Mouse (Mus musculus): ENCODE measurements around the gene Acaca. TPM values are rescaled to one million over a fixed set of nuclear protein-coding genes. Genes with fewer than 3 reads are reported as not detected.

The Acaca gene
- polyA plus RNA-seq, 1 experiment from 2014 or later: 18.9 TPM

- Histone ChIP-seq H3K27me3 (ENCODE audit: low read depth, poor library complexity, severe bottlenecking) (no peaks in the 10 kb centered on the region), H3K9me3 (replicated peaks) (no peaks in the 10 kb centered on the region), H3K27ac (replicated peaks) (no peak overlapping the region), H3K4me3 (no peak overlapping the region), H3K4me1 (peaks cover 26% of the 10 kb centered on the region), H3K36me3 (0 out of 2 replicates have a peak, but pooled peaks cover 4% of the 10 kb centered on the region)
- WGBS: 94% methylated on average over 2 of the region's 2 CpGs
- DNase-seq (ENCODE audit: low spot score): no peak
Observed at GRCm38 (mm10) chr11:84357771-84358170, 228.3 kb downstream of the Acaca start.

- Histone ChIP-seq H3K36me3 (peaks cover 25% of the 10 kb centered on the region), H3K4me3 (no peak overlapping the region), H3K9me3 (replicated peaks) (no peaks in the 10 kb centered on the region), H3K27me3 (ENCODE audit: low read depth, poor library complexity, severe bottlenecking) (no peaks in the 10 kb centered on the region), H3K27ac (replicated peaks) (peak overlapping the region; percentile 69; the same call in 1 of the 2 replicates), H3K4me1 (peaks cover 32% of the 10 kb centered on the region)
- no peak for DNase-seq (ENCODE audit: low spot score)
- WGBS: 95% methylated on average over 5 of the region's 5 CpGs
Observed at GRCm38 (mm10) chr11:84361551-84361950, 232.1 kb downstream of the Acaca start.

GRCm38 (mm10) chr11:84362633-84363243 lies 233.3 kb downstream of the Acaca start:
- peaks cover 25% of the 10 kb centered on the region for H3K36me3 ChIP-seq
- H3K27me3 ChIP-seq (ENCODE audit: low read depth, poor library complexity, severe bottlenecking): no peaks in the 10 kb centered on the region; the same call in 1 of the 2 replicates
- no peak overlapping the region for H3K4me3 ChIP-seq
- H3K27ac ChIP-seq (replicated peaks): peak overlapping the region; percentile 69
- no peak for DNase-seq (ENCODE audit: low spot score)
- no peaks in the 10 kb centered on the region for H3K9me3 ChIP-seq (replicated peaks)
- H3K4me1 ChIP-seq: peaks cover 32% of the 10 kb centered on the region
- 49% methylated on average over 6 of the region's 6 CpGs for WGBS

GRCm38 (mm10) chr11:84365313-84365712 lies 235.8 kb downstream of the Acaca start:
- H3K4me3 ChIP-seq: no peak overlapping the region
- DNase-seq (ENCODE audit: low spot score): no peak
- peaks cover 29% of the 10 kb centered on the region for H3K4me1 ChIP-seq
- WGBS: 88% methylated on average over 1 of the region's 1 CpGs
- H3K27me3 ChIP-seq (ENCODE audit: low read depth, poor library complexity, severe bottlenecking): peaks cover 12% of the 10 kb centered on the region; the same call in 1 of the 2 replicates
- no peak overlapping the region for H3K27ac ChIP-seq (replicated peaks)
- H3K36me3 ChIP-seq: peaks cover 31% of the 10 kb centered on the region
- H3K9me3 ChIP-seq (replicated peaks): no peaks in the 10 kb centered on the region

GRCm38 (mm10) chr11:84368902-84369301 lies 239.4 kb downstream of the Acaca start:
- H3K4me3 ChIP-seq: no peak overlapping the region
- peaks cover 8% of the 10 kb centered on the region; the same call in 1 of the 2 replicates for H3K4me1 ChIP-seq
- 32% methylated on average over 2 of the region's 2 CpGs for WGBS

GRCm38 (mm10) chr11:84373122-84373521 lies 243.7 kb downstream of the Acaca start:
- 90% methylated on average over 4 of the region's 4 CpGs for WGBS
- no peaks in the 10 kb centered on the region for H3K9me3 ChIP-seq (replicated peaks)
- peaks cover 17% of the 10 kb centered on the region; the same call in 1 of the 2 replicates for H3K27me3 ChIP-seq (ENCODE audit: low read depth, poor library complexity, severe bottlenecking)
- H3K36me3 ChIP-seq: peaks cover 38% of the 10 kb centered on the region
- DNase-seq (ENCODE audit: low spot score): no peak
- no peak overlapping the region for H3K4me3 ChIP-seq
- no peak overlapping the region for H3K27ac ChIP-seq (replicated peaks)
- H3K4me1 ChIP-seq: peaks cover 33% of the 10 kb centered on the region

More at GRCm38 (mm10) chr11:84368902-84369301, 239.4 kb downstream of the Acaca start:
- H3K9me3 ChIP-seq (replicated peaks): no peaks in the 10 kb centered on the region
- H3K36me3 ChIP-seq: peaks cover 60% of the 10 kb centered on the region
- no peak overlapping the region for H3K27ac ChIP-seq (replicated peaks)
- H3K27me3 ChIP-seq (ENCODE audit: low read depth, poor library complexity, severe bottlenecking): peaks cover 17% of the 10 kb centered on the region; the same call in 1 of the 2 replicates
- no peak for DNase-seq (ENCODE audit: low spot score)

- no peak overlapping the region for H3K4me3 ChIP-seq
- H3K27me3 ChIP-seq (ENCODE audit: low read depth, poor library complexity, severe bottlenecking): no peaks in the 10 kb centered on the region
- H3K4me1 ChIP-seq: peaks cover 27% of the 10 kb centered on the region
- no peak for DNase-seq (ENCODE audit: low spot score)
- WGBS: 43% methylated on average over 3 of the region's 3 CpGs
- peak overlapping the region; percentile 49 for H3K27ac ChIP-seq (replicated peaks)
- H3K36me3 ChIP-seq: peaks cover 31% of the 10 kb centered on the region
- H3K9me3 ChIP-seq (replicated peaks): no peaks in the 10 kb centered on the region
Observed at GRCm38 (mm10) chr11:84375951-84376496, 246.6 kb downstream of the Acaca start.

- no peak overlapping the region for H3K4me3 ChIP-seq
- H3K27ac ChIP-seq (replicated peaks): peak overlapping the region; percentile 64
- H3K4me1 ChIP-seq: peaks cover 27% of the 10 kb centered on the region
- no peak for DNase-seq (ENCODE audit: low spot score)
- WGBS: 64% methylated on average over 13 of the region's 13 CpGs
- peaks cover 27% of the 10 kb centered on the region for H3K36me3 ChIP-seq
- H3K9me3 ChIP-seq (replicated peaks): no peaks in the 10 kb centered on the region
- H3K27me3 ChIP-seq (ENCODE audit: low read depth, poor library complexity, severe bottlenecking): no peaks in the 10 kb centered on the region
Observed at GRCm38 (mm10) chr11:84376510-84377365, 247.3 kb downstream of the Acaca start.

- 57% methylated on average over 13 of the region's 13 CpGs for whole genome bisulfite sequencing
Observed at GRCm38 (mm10) chr11:84382450-84382849, 253.0 kb downstream of the Acaca start.

GRCm38 (mm10) chr11:84383891-84384290 lies 254.4 kb downstream of the Acaca start:
- Histone ChIP-seq H3K27ac (replicated peaks) (peak overlapping the region; percentile 9; the same call in 1 of the 2 replicates), H3K36me3 (peaks cover 26% of the 10 kb centered on the region), H3K27me3 (ENCODE audit: low read depth, poor library complexity, severe bottlenecking) (no peaks in the 10 kb centered on the region), H3K4me1 (peaks cover 29% of the 10 kb centered on the region), H3K9me3 (replicated peaks) (no peaks in the 10 kb centered on the region), H3K4me3 (no peak overlapping the region)
- WGBS: 77% methylated on average over 6 of the region's 6 CpGs
- no peak for DNase-seq (ENCODE audit: low spot score)

More at GRCm38 (mm10) chr11:84382450-84382849, 253.0 kb downstream of the Acaca start:
- 0 out of 2 replicates have a peak overlapping the region, but pooled peaks have one; percentile 28 for H3K27ac ChIP-seq (replicated peaks)
- no peak for DNase-seq (ENCODE audit: low spot score)
- no peaks in the 10 kb centered on the region for H3K27me3 ChIP-seq (ENCODE audit: low read depth, poor library complexity, severe bottlenecking)
- H3K36me3 ChIP-seq: peaks cover 26% of the 10 kb centered on the region
- H3K4me1 ChIP-seq: peaks cover 25% of the 10 kb centered on the region
- H3K9me3 ChIP-seq (replicated peaks): no peaks in the 10 kb centered on the region
- no peak overlapping the region for H3K4me3 ChIP-seq

GRCm38 (mm10) chr11:84389332-84389731 lies 259.9 kb downstream of the Acaca start:
- WGBS: 90% methylated on average over 6 of the region's 6 CpGs
- Histone ChIP-seq H3K27ac (replicated peaks) (no peak overlapping the region), H3K4me3 (no peak overlapping the region), H3K4me1 (peaks cover 10% of the 10 kb centered on the region; the same call in 1 of the 2 replicates), H3K9me3 (replicated peaks) (no peaks in the 10 kb centered on the region), H3K27me3 (ENCODE audit: low read depth, poor library complexity, severe bottlenecking) (no peaks in the 10 kb centered on the region), H3K36me3 (peaks cover 42% of the 10 kb centered on the region)
- DNase-seq (ENCODE audit: low spot score): no peak

- H3K36me3 ChIP-seq: peaks cover 47% of the 10 kb centered on the region
- H3K4me3 ChIP-seq: no peak overlapping the region
- DNase-seq (ENCODE audit: low spot score): no peak
- no peak overlapping the region for H3K27ac ChIP-seq (replicated peaks)
- H3K4me1 ChIP-seq: peaks cover 10% of the 10 kb centered on the region; the same call in 1 of the 2 replicates
- H3K27me3 ChIP-seq (ENCODE audit: low read depth, poor library complexity, severe bottlenecking): no peaks in the 10 kb centered on the region
- 91% methylated on average over 8 of the region's 8 CpGs for WGBS
- H3K9me3 ChIP-seq (replicated peaks): no peaks in the 10 kb centered on the region
Observed at GRCm38 (mm10) chr11:84391126-84391525, 261.7 kb downstream of the Acaca start.
